Mouse (Mus musculus) lung, embryonic 16.5 days (tissue): ENCODE results near the gene Tns4. TPM values are rescaled to one million over a fixed set of nuclear protein-coding genes. Genes with fewer than 3 reads are reported as not detected.

Experiments used
- ATAC-seq: fragments of 200-750 bp; cut with Nextera tagmentation; 2 replicates; pipeline ENCODE4 v1.8.0; 2017; ENCODE audit warnings: low read depth, mild to moderate bottlenecking, moderate library complexity
- H3K27ac ChIP-seq: fragments of 300-500 bp; sonication (generic); 2 replicates; pipeline ENCODE4 v1.5.1; 2014; ENCODE audit warnings: mild to moderate bottlenecking, control low read depth, low read length
- H3K27me3 ChIP-seq: fragments of 300-500 bp; sonication (generic); 2 replicates; pipeline ENCODE4 v1.6.1; 2014; ENCODE audit warnings: low read depth, low read length, mixed read lengths; ENCODE audit not compliant: control insufficient read depth, insufficient read depth
- H3K36me3 ChIP-seq: fragments of 300-500 bp; sonication (generic); 2 replicates; pipeline ENCODE4 v1.6.1; 2014; ENCODE audit warnings: low read length; ENCODE audit not compliant: control insufficient read depth, insufficient read depth
- H3K4me1 ChIP-seq: fragments of 300-500 bp; sonication (generic); replicated peaks from 2 replicates; pipeline ENCODE4 v1.6.1; 2014; ENCODE audit warnings: low read length, mixed read lengths; ENCODE audit not compliant: control insufficient read depth, insufficient read depth
- H3K4me2 ChIP-seq: fragments of 300-500 bp; sonication (generic); 2 replicates; pipeline ENCODE4 v1.6.1; 2014; ENCODE audit warnings: low read depth, low read length, control low read depth
- H3K4me3 ChIP-seq: fragments of 300-500 bp; sonication (generic); 2 replicates; pipeline ENCODE4 v1.5.1; 2014; ENCODE audit warnings: mild to moderate bottlenecking, low read length, control low read depth
- H3K9ac ChIP-seq: fragments of 300-500 bp; sonication (generic); 2 replicates; pipeline ENCODE4 v1.6.1; 2014; ENCODE audit warnings: low read length, control low read depth
- H3K9me3 ChIP-seq: fragments of 300-500 bp; sonication (generic); 2 replicates; pipeline ENCODE4 v1.6.1; 2016; ENCODE audit warnings: low read length; ENCODE audit not compliant: control insufficient read depth
- WGBS: fragments of 180-500 bp; shearing (Covaris S2); extraction: QIAGEN DNeasy Blood & Tissue Kit; methylation state at CpG from one replicate; pipeline ENCODE4 v1.1.7; 2014; 5-methylcytosine and 5-hydroxymethylcytosine counted together
- polyA plus RNA-seq: library from polyadenylated mRNA; unstranded; fragments of >200 nt; fragmentation: Nextera tagmentation; extraction: Ambion mirVana; gene quantifications from 2 replicates; pipeline ENCODE4 v1.2.1, GENCODE M21; 2015

Tns4 gene
- polyA plus RNA-seq, 1 experiment from 2014 or later, result 0.39 TPM

DNA sequence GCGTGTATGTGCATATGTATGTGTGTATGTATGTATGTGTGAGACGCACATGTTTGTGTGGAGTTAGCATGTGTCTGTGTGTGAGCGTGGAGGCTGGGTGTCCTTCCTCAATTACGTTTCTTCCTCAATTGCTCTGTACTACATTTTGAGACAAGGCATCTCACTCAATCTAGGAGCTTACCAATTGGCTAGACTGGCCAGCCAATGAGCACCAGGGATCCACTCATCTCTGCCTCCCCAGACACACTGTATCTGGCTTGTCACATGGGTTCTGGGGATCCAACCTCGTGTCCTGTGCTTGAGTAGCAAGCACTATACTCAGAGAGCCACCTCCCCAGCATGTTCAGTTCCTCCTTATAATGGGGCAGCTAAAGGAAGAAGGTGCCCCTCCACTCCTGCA is 20.7 kb downstream of the Tns4 start:
- Histone ChIP-seq H3K4me2 (no peak overlapping the region), H3K27ac (no peak overlapping the region), H3K36me3 (no peaks in the 10 kb centered on the region), H3K9ac (no peak overlapping the region), H3K4me1 (peaks cover 3% of the 10 kb centered on the region; the same call in 1 of the 2 replicates), H3K9me3 (no peaks in the 10 kb centered on the region), H3K4me3 (no peak overlapping the region), H3K27me3 (no peaks in the 10 kb centered on the region)
- WGBS, result 79% methylated on average over 5 of the region's 5 CpGs
- ATAC-seq, result no peak

DNA sequence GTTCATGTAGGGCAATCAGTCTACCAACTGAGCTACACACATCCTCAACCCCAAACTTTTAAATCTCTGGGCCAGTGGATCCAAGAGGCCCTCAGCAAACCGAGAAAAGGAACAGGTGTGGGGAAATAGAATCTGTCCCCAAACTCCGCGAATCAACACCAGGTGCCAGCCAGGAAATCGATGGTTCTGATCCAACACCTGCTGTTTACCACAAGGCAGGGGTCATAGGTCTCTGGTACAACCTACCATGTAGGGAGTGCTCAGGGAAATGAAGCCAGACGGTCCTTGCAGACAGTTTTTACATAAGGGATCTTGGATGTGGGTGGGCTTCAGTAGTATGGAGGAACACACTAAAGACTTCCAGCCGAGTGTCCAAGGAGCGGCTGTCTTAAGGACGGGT is 21.5 kb downstream of the Tns4 start:
- no peak overlapping the region for H3K27ac ChIP-seq
- H3K4me3 ChIP-seq, result no peak overlapping the region
- ATAC-seq, result no peak
- H3K9ac ChIP-seq, result no peak overlapping the region
- H3K4me1 ChIP-seq, result peaks cover 3% of the 10 kb centered on the region; the same call in 1 of the 2 replicates
- H3K9me3 ChIP-seq, result no peaks in the 10 kb centered on the region
- H3K27me3 ChIP-seq, result no peaks in the 10 kb centered on the region
- H3K36me3 ChIP-seq, result no peaks in the 10 kb centered on the region
- no peak overlapping the region for H3K4me2 ChIP-seq
- 84% methylated on average over 8 of the region's 8 CpGs for WGBS

DNA sequence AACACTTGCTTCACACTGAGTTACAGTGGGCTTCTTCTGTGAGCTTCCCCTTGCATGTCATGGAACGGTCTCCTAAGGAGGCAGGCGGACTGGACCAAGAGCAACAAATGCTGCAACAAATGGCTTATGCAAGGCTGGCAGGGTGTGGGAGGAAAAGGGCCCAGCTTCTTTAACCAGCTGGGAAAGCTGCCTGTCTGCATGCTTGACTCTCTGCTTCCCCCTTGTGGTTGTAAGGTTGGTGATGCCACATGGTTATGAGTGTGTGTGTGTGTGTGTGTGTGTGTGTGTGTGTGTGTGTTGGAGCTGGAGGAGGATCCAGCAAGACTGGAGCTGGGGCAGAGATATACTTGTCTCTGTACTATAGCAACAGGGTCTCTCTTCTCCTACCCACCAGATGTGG is 23.1 kb downstream of the Tns4 start:
- Histone ChIP-seq H3K27me3 (no peaks in the 10 kb centered on the region), H3K27ac (peak overlapping the region; percentile 12; the same call in 1 of the 2 replicates), H3K4me3 (no peak overlapping the region), H3K4me2 (no peak overlapping the region), H3K9me3 (no peaks in the 10 kb centered on the region), H3K9ac (no peak overlapping the region), H3K36me3 (no peaks in the 10 kb centered on the region), H3K4me1 (peaks cover 3% of the 10 kb centered on the region; the same call in 1 of the 2 replicates)
- ATAC-seq, result peak; percentile 85
- 17% methylated on average over 2 of the region's 2 CpGs for WGBS

DNA sequence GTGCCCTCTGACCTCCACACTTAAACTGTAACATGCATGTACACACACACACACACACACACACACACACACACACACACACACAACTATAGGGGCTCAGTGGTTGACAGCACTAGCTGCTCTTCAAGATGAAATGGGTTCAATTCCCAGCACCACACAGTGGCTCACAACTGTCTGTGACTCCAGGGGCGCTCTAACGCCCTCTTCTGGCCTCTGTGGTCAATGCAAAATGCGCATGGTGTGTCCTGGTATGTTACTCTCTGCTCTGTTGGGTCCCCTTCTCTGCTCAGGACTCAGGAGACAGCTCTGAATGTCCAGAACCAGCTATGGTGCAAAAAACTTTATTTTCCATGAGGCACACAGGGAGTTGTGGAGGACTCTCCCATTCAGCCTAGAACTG is 23.8 kb downstream of the Tns4 start:
- ATAC-seq, result no peak
- H3K4me2 ChIP-seq, result no peak overlapping the region
- 68% methylated on average over 3 of the region's 3 CpGs for WGBS

DNA sequence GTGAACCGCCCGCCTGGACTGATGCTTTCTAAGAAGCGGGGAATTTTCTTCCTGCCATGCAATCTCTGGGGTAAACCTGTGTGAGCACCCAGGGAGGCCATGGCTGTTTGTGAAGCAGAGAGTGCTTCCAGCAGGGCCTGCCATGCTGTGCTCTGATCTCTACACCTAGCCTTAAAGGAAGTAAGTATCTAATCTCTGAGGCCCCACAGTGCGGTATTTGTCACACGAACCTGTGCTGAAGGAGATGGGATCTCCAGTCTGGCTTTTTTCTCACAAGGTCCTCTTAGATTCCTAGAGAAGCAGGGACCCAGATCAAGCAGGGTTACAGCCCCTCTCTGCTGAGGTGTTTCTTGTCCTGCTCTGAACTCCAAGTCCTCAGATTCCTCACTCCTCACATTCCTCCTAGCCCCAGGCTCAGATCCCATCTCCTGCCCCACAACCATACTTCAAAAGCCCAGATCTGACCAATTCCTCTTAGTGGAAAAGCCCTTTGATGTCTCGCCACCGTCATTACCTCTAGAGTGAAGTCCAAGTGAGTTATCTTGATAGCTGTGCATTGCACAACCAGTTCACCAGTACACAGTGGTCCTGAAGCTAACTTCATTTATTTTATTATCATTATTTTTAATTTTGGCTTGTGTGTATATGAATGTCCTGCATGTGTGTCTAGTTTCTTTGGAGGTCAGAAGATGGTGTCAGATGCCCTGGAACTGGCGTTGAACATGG is 25.5 kb downstream of the Tns4 start:
- WGBS, result 36% methylated on average over 8 of the region's 8 CpGs
- H3K4me2 ChIP-seq, result no peak overlapping the region
- ATAC-seq, result no peak
- no peak overlapping the region for H3K27ac ChIP-seq
- H3K4me1 ChIP-seq, result peaks cover 3% of the 10 kb centered on the region; the same call in 1 of the 2 replicates
- H3K36me3 ChIP-seq, result no peaks in the 10 kb centered on the region
- H3K9ac ChIP-seq, result no peak overlapping the region
- peaks cover 3% of the 10 kb centered on the region; the same call in 1 of the 2 replicates for H3K9me3 ChIP-seq
- no peak overlapping the region for H3K4me3 ChIP-seq
- no peaks in the 10 kb centered on the region for H3K27me3 ChIP-seq

More for the DNA sequence above, 23.8 kb downstream of the Tns4 start:
- no peak overlapping the region for H3K4me3 ChIP-seq
- H3K9ac ChIP-seq, result no peak overlapping the region
- peak overlapping the region; percentile 12; the same call in 1 of the 2 replicates for H3K27ac ChIP-seq
- H3K36me3 ChIP-seq, result no peaks in the 10 kb centered on the region
- H3K4me1 ChIP-seq, result peaks cover 3% of the 10 kb centered on the region; the same call in 1 of the 2 replicates
- H3K9me3 ChIP-seq, result no peaks in the 10 kb centered on the region
- no peaks in the 10 kb centered on the region for H3K27me3 ChIP-seq

DNA sequence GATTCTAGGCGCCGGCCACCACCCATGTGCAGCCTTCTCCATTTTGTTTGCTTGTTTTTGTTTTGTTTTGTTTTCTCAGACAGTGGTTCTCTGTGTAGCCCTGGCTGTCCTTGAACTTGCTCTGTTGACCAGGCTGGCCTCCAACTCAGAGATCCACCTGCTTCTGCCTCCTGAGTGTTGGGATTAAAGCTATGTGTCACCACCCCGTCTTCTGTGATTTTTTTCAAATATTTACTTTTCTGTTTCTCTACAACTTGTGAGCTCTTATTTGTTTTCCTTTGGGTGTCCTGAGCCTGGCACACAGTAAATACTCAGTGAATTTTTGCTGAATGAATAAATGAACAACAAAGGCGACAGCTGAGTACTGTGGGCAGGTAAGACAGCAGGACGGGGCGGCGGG is 26.4 kb downstream of the Tns4 start:
- 77% methylated on average over 7 of the region's 7 CpGs for WGBS
- Histone ChIP-seq H3K4me2 (no peak overlapping the region), H3K4me1 (peaks cover 3% of the 10 kb centered on the region; the same call in 1 of the 2 replicates), H3K4me3 (no peak overlapping the region), H3K36me3 (no peaks in the 10 kb centered on the region), H3K9ac (no peak overlapping the region), H3K27me3 (no peaks in the 10 kb centered on the region), H3K27ac (no peak overlapping the region), H3K9me3 (peaks cover 3% of the 10 kb centered on the region; the same call in 1 of the 2 replicates)
- no peak for ATAC-seq

DNA sequence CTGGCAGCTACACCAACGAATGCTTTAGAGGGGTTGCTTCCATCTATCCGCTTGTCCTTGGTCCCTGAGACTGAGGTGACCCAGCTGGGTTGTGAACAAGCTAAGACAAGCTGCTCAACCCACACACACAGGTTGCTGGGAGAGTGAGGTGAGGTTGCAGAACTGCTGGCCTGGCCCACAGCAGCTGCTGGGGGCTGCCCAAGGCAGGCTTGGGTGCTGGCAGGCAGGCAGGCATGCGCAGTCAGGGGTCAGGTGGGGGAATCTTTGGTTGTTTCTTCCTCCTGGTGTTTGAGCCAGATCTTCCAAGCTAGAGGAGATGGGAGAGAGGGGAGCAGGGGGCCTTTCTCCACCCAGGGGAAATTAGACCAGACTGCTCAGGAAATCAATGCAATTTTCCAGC is 28.7 kb downstream of the Tns4 start:
- H3K4me3 ChIP-seq, result no peak overlapping the region
- ATAC-seq, result no peak
- WGBS, result 58% methylated on average over 3 of the region's 3 CpGs
- no peak overlapping the region for H3K4me2 ChIP-seq
- peaks cover 3% of the 10 kb centered on the region; the same call in 1 of the 2 replicates for H3K4me1 ChIP-seq
- no peak overlapping the region for H3K9ac ChIP-seq
- peaks cover 3% of the 10 kb centered on the region; the same call in 1 of the 2 replicates for H3K9me3 ChIP-seq
- no peaks in the 10 kb centered on the region for H3K36me3 ChIP-seq
- H3K27ac ChIP-seq, result no peak overlapping the region
- H3K27me3 ChIP-seq, result no peaks in the 10 kb centered on the region

DNA sequence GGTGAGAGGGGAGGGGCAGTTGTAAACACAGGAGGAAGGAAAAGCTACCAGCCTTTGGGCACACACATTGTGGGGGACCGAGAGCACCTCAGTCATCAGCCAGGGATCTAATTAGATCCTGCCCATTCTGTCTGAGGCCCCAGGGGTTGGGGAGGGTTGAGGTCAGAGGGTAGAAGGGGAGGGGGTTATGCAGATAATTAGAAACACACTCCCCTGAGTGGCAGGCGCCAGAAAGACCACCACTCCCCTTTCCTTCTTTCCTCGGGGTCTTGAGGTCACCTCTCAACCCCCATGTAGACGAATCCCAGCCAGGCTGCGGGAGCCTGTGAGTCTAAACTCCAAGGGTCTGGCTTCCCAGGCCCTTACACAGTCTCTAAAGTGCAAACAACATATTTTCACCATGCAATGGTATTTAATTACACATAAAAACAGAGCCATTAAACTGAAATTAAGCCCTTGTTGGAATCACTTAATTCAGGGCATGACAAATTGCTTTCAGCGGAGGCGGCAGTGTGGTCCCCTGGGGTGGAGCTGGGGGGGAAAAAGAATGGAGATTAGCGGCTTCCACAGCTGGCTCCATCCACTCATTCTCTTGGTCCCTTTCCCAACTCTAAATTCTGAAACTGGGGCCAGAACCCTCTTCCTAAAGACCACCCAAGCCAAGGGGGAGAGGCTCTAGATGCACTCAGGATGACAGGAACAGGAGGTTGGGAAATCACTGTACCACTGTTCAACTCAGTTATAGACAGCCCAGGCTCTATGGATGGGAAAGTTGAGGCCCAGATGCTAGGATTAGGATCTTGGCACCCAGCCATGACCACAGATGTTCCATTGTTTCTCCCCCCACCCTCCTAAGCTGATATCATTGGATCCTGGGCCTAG is 33.3 kb downstream of the Tns4 start:
- H3K4me1 ChIP-seq, result peaks cover 12% of the 10 kb centered on the region; the same call in 1 of the 2 replicates
- no peak overlapping the region for H3K4me2 ChIP-seq
- ATAC-seq, result peak; percentile 87
- peaks cover 9% of the 10 kb centered on the region for H3K36me3 ChIP-seq
- H3K9me3 ChIP-seq, result peaks cover 3% of the 10 kb centered on the region; the same call in 1 of the 2 replicates
- peak overlapping the region; percentile 71 for H3K27ac ChIP-seq
- H3K27me3 ChIP-seq, result no peaks in the 10 kb centered on the region
- no peak overlapping the region for H3K4me3 ChIP-seq
- WGBS, result 25% methylated on average over 8 of the region's 8 CpGs
- H3K9ac ChIP-seq, result no peak overlapping the region

DNA sequence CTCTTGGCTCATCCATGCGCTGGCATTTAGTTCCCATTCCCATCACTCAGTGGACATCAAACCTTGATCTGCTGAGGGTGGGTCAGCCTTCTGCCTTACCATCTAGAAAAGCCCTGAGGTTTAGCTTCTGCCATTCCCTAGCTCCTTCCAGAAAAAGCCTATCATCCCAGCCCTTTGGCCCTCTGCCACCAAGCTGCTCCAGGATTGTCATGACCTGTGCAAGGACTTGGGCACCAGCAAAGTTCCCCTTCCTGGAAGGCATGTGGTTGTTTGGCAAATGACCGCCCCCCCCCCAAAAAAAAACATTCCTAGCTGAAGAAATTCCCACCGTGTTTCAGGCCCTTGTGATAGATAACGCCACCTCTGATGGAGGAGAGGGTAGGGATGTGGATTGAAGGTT is 34.0 kb downstream of the Tns4 start:
- 33% methylated on average over 4 of the region's 4 CpGs for WGBS
- Histone ChIP-seq H3K36me3 (peaks cover 9% of the 10 kb centered on the region), H3K27me3 (no peaks in the 10 kb centered on the region)

More for the DNA sequence above, 34.0 kb downstream of the Tns4 start:
- Histone ChIP-seq H3K9ac (no peak overlapping the region), H3K4me2 (no peak overlapping the region), H3K27ac (peak overlapping the region; percentile 71), H3K9me3 (peaks cover 3% of the 10 kb centered on the region; the same call in 1 of the 2 replicates), H3K4me3 (no peak overlapping the region), H3K4me1 (peaks cover 12% of the 10 kb centered on the region; the same call in 1 of the 2 replicates)
- no peak for ATAC-seq
